Mouse (Mus musculus) kidney, postnatal 25 days (tissue): ENCODE measurements around the gene Hspb2.
A peak's percentile ranks its signal among the peaks of the same experiment; 100 is the strongest.

Experiments used
- DNase-seq, 2 experiments: peaks; one replicate each; pipeline ENCODE4 v3.0.0; 2021; ENCODE audit warnings: mixed read lengths in 2 of 2

Hspb2 gene

GRCm38 (mm10) chr9:50746214-50746677 lies 5.9 kb downstream of the Hspb2 start, which contains the start of gene 2310030G06Rik:
TSS of gene 2310030G06Rik (minus strand) at chr9:50746536.
- peak; percentile 79 to 89 for DNase-seq

GRCm38 (mm10) chr9:50745806-50746205 lies 6.3 kb downstream of the Hspb2 start:
- DNase-seq = peak; percentile 30 to 43

- DNase-seq = no peak
Observed at GRCm38 (mm10) chr9:50742744-50743143, 9.4 kb downstream of the Hspb2 start.

- DNase-seq = no peak
Observed at GRCm38 (mm10) chr9:50742261-50742660, 9.9 kb downstream of the Hspb2 start.

- no peak for DNase-seq
Observed at GRCm38 (mm10) chr9:50740867-50741784, 11.0 kb downstream of the Hspb2 start.

- peak; percentile 96 to 97 for DNase-seq
Observed at GRCm38 (mm10) chr9:50738914-50739870, 13.0 kb downstream of the Hspb2 start, which contains the start of gene Dixdc1. TSS of gene Dixdc1 (minus strand) at chr9:50739517.

GRCm38 (mm10) chr9:50734989-50735388 lies 17.2 kb downstream of the Hspb2 start:
- DNase-seq = peak; percentile 62 to 78

- DNase-seq = no peak
Observed at GRCm38 (mm10) chr9:50732560-50732959, 19.6 kb downstream of the Hspb2 start.

GRCm38 (mm10) chr9:50729600-50729999 lies 22.6 kb downstream of the Hspb2 start:
- peak in 1 of 2 experiments; percentile 62 for DNase-seq

GRCm38 (mm10) chr9:50727925-50728651 lies 24.1 kb downstream of the Hspb2 start:
- peak; percentile 63 to 78 for DNase-seq

- no peak for DNase-seq
Observed at GRCm38 (mm10) chr9:50727171-50727924, 24.8 kb downstream of the Hspb2 start.

GRCm38 (mm10) chr9:50725921-50726590 lies 26.1 kb downstream of the Hspb2 start:
- no peak for DNase-seq

GRCm38 (mm10) chr9:50724661-50725330 lies 27.4 kb downstream of the Hspb2 start:
- DNase-seq = no peak

- no peak for DNase-seq
Observed at GRCm38 (mm10) chr9:50724147-50724546, 28.0 kb downstream of the Hspb2 start.

- peak; percentile 69 to 81 for DNase-seq
Observed at GRCm38 (mm10) chr9:50723406-50723805, 28.7 kb downstream of the Hspb2 start.

- no peak for DNase-seq
Observed at GRCm38 (mm10) chr9:50722451-50722911, 29.7 kb downstream of the Hspb2 start.

- peak in 1 of 2 experiments; percentile 50 for DNase-seq
Observed at GRCm38 (mm10) chr9:50721061-50721460, 31.1 kb downstream of the Hspb2 start.

- no peak for DNase-seq
Observed at GRCm38 (mm10) chr9:50718878-50719277, 33.3 kb downstream of the Hspb2 start.

GRCm38 (mm10) chr9:50714188-50714587 lies 38.0 kb downstream of the Hspb2 start:
- no peak for DNase-seq

GRCm38 (mm10) chr9:50711337-50711736 lies 40.8 kb downstream of the Hspb2 start:
- DNase-seq = no peak
